Mouse (Mus musculus): ENCODE data around the gene Adam10. TPM values are rescaled to one million over a fixed set of nuclear protein-coding genes. Genes with fewer than 3 reads are reported as not detected.

Adam10 gene
- total RNA-seq, 1 experiment from 2014 or later = 43.8 TPM

DNA sequence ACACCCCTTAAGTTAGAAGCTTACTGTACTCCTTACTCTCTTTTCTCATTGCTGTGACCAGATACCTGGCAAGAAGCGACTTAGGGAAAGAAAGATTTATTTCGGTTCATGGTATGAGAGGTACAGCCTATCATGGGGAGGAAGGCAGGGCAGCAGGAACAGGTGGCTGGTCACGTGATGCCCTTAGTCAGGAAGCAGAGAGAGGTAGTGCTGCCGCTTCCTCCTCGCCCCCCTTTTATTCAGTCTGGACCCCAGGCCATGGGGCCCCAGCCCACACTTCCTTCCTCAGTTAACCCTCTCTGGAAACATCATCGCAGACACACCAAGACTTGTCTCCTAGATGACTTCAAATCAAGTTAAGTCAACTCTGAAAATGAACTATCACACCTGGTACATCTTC lies 7.5 kb upstream of the Adam10 start:
- peak; percentile 85 for ATAC-seq (ENCODE audit: extremely low read depth, insufficient number of reproducible peaks, low FRiP score, poor library complexity, severe bottlenecking)

- ATAC-seq (ENCODE audit: extremely low read depth, insufficient number of reproducible peaks, low FRiP score, poor library complexity, severe bottlenecking) = peak; percentile 27; the same call in 1 of the 2 replicates
Measured at GRCm38 (mm10) chr9:70671772-70672579, 6.8 kb upstream of the Adam10 start.

- no peak for ATAC-seq (ENCODE audit: extremely low read depth, insufficient number of reproducible peaks, low FRiP score, poor library complexity, severe bottlenecking)
Measured at GRCm38 (mm10) chr9:70673656-70674055, 5.1 kb upstream of the Adam10 start.

- ATAC-seq (ENCODE audit: extremely low read depth, insufficient number of reproducible peaks, low FRiP score, poor library complexity, severe bottlenecking) = no peak
Measured at GRCm38 (mm10) chr9:70675117-70675516, 3.7 kb upstream of the Adam10 start.

DNA sequence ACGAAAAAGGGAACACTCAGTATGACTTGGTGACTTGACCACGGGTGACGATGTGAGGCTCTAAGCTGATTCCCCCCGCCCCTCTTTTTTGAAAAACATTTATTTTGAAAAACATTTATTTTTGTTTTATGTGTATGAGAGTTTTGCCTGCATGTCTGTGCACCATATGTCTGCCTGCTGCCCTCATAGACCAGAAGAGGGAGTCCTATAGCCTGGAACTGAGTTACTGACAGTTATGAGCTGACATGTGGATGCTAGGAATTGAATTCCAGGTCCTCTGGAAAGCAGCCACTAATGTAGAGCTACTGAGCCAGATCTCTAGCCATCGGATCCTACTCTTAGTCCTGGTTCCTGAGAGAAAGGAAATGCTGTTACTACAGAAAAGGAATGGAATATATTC lies 2.8 kb upstream of the Adam10 start:
- no peak for ATAC-seq (ENCODE audit: extremely low read depth, insufficient number of reproducible peaks, low FRiP score, poor library complexity, severe bottlenecking)

GRCm38 (mm10) chr9:70679132-70680091 lies 615 bp downstream of the Adam10 start:
- ATAC-seq (ENCODE audit: extremely low read depth, insufficient number of reproducible peaks, low FRiP score, poor library complexity, severe bottlenecking) = peak; percentile 6; the same call in 1 of the 2 replicates

- ATAC-seq (ENCODE audit: extremely low read depth, insufficient number of reproducible peaks, low FRiP score, poor library complexity, severe bottlenecking) = no peak
Measured at GRCm38 (mm10) chr9:70682202-70682601, 3.4 kb downstream of the Adam10 start.

DNA sequence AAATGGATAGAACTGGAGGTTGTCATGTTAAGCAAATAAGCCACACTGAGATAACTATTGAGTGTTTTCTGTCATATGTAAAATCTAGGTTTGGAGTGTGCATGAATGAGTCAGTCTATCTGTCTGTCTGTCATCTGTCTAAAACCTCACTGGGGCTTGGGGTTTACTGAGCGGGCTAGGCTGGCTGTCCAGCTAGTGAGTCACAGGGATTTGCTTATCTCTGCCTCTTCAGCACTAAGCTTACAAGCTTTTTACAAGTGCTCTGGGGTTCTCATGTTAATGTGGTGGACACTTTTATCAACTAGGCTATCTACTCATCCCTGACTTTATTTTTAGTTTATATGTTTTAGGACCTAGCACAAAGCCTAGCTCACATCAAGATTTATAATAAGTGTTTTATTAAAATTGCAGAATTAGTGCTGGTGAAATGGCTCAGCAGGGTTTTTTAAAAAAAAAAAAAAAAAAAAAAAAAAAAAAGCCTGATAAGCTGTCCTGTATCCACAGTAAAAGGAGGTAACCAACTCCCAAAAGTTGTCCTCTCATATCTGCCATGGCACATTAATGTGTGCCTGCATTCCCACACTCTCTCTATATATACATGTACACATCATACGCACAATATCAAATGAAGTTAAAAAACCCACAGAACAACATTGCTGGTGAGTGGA lies 9.6 kb downstream of the Adam10 start:
- no peak for ATAC-seq (ENCODE audit: extremely low read depth, insufficient number of reproducible peaks, low FRiP score, poor library complexity, severe bottlenecking)

- ATAC-seq (ENCODE audit: extremely low read depth, insufficient number of reproducible peaks, low FRiP score, poor library complexity, severe bottlenecking) = no peak
Measured at GRCm38 (mm10) chr9:70689926-70690325, 11.1 kb downstream of the Adam10 start.

- ATAC-seq (ENCODE audit: extremely low read depth, insufficient number of reproducible peaks, low FRiP score, poor library complexity, severe bottlenecking) = no peak
Measured at GRCm38 (mm10) chr9:70690579-70690978, 11.8 kb downstream of the Adam10 start.

- no peak for ATAC-seq (ENCODE audit: extremely low read depth, insufficient number of reproducible peaks, low FRiP score, poor library complexity, severe bottlenecking)
Measured at GRCm38 (mm10) chr9:70691772-70692693, 13.2 kb downstream of the Adam10 start.

DNA sequence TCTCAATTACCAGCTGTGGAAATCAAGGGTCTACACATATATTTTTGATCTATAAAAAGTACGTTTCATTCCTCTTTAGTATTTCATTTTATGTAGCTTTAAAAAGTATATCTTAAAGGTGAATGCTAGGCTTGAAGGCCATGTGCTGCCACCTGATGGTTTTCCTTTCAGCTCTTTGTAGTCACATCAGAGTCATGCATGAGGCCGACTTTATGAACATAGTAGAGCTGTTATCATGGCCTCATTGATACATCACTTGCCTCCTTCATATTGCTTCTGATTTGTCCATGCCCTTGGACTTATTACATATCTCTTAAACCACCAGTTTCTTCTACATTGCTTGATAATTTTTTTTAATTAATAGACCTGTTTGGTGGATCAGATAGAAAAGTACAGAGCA lies 16.9 kb downstream of the Adam10 start:
- no peak for ATAC-seq (ENCODE audit: extremely low read depth, insufficient number of reproducible peaks, low FRiP score, poor library complexity, severe bottlenecking)

GRCm38 (mm10) chr9:70698090-70698489 lies 19.3 kb downstream of the Adam10 start:
- no peak for ATAC-seq (ENCODE audit: extremely low read depth, insufficient number of reproducible peaks, low FRiP score, poor library complexity, severe bottlenecking)

DNA sequence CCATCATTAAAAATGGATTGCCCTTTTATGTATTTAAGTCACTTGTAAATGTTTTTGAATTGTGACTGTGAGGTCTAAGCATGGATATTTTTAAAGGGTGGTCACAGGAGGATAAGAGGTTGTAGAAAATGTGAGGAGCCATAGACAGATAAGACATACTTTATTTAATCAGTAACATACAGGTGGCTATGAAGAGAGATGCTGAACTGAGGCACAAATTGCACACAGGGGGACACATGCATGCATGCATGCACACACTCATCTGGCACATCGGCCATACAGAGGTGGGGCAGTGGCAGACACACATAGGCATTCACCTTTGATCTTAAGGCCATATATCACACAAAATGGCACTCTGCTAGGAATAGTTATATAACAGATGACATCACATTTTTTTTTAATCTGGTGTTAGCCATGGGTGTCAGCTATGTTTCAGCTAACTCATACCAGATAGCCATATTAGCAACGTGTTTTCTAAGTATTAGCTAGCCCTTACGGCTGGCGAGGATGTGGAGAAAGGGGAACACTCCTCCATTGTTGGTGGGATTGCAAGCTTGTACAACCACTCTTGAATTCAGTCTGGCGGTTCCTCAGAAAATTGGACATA lies 24.9 kb downstream of the Adam10 start:
- ATAC-seq (ENCODE audit: extremely low read depth, insufficient number of reproducible peaks, low FRiP score, poor library complexity, severe bottlenecking) = no peak

- no peak for ATAC-seq (ENCODE audit: extremely low read depth, insufficient number of reproducible peaks, low FRiP score, poor library complexity, severe bottlenecking)
Measured at GRCm38 (mm10) chr9:70706444-70706843, 27.6 kb downstream of the Adam10 start.

GRCm38 (mm10) chr9:70729544-70729943 lies 50.7 kb downstream of the Adam10 start:
- no peak for ATAC-seq (ENCODE audit: extremely low read depth, insufficient number of reproducible peaks, low FRiP score, poor library complexity, severe bottlenecking)

DNA sequence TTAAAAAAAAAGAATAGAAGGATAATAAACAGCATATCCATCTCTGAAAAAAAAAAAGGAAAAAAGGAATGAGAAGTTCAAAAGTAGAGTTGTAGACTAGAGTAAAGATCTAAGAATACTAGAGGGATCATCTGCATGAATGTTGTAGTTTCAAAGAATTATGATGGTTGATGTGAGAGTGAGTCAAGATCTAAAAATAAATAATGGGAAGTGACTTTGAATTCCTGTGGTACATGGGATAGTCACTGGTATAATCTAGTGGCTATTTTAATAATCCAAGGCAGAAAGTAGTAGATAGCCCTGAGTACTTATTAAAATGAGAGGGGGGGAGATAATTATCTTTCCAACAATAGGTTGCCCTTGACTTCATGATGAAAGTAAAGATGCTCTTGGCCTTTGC lies 52.3 kb downstream of the Adam10 start:
- ATAC-seq (ENCODE audit: extremely low read depth, insufficient number of reproducible peaks, low FRiP score, poor library complexity, severe bottlenecking) = no peak

DNA sequence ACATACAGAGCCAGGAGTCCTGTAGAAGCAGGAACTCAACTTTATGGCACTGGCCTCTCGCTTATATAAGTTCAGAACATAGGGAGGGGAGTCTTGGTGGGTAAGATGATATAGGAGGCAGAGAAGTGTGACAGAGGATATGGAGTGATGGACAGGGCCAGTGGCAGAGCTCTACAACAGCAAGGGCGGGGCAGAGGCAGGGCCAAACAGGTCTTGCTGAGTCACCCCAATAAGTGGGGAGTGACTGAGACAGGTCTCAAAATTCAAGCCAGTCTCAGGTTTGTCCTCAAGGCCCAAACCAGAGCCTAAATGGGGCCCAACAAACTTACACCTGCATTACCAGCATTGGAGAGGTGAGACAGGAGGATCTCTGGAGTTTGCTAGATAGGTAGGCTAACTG lies 54.4 kb downstream of the Adam10 start:
- no peak for ATAC-seq (ENCODE audit: extremely low read depth, insufficient number of reproducible peaks, low FRiP score, poor library complexity, severe bottlenecking)
